Mouse (Mus musculus) limb, embryonic 10.5 days (tissue): ENCODE results near the gene Ifit1bl2. TPM values are rescaled to one million over a fixed set of nuclear protein-coding genes. Genes with fewer than 3 reads are reported as not detected.

Source experiments
- DNase-seq: peaks from one replicate; pipeline ENCODE4 v3.0.0-alpha.2; 2017; ENCODE audit warnings: low spot score
- H3K27ac ChIP-seq: fragments of 300-500 bp; sonication (generic); 2 replicates; pipeline ENCODE4 v1.5.1; 2016; ENCODE audit warnings: mild to moderate bottlenecking
- H3K27me3 ChIP-seq: fragments of 300-500 bp; sonication (generic); 2 replicates; pipeline ENCODE4 v1.6.1; 2016; ENCODE audit warnings: low read depth, mild to moderate bottlenecking; ENCODE audit not compliant: poor library complexity, severe bottlenecking
- H3K36me3 ChIP-seq: fragments of 300-500 bp; sonication (generic); 2 replicates; pipeline ENCODE4 v1.6.1; 2016; ENCODE audit warnings: mild to moderate bottlenecking, moderate library complexity
- H3K4me1 ChIP-seq: fragments of 300-500 bp; sonication (generic); 2 replicates; pipeline ENCODE4 v1.6.1; 2016
- H3K4me3 ChIP-seq: fragments of 300-500 bp; sonication (generic); 2 replicates; pipeline ENCODE4 v1.5.1; 2016; ENCODE audit warnings: mild to moderate bottlenecking, moderate library complexity
- H3K9me3 ChIP-seq: fragments of 300-500 bp; sonication (generic); replicated peaks from 2 replicates; pipeline ENCODE4 v1.6.1; 2016; ENCODE audit warnings: mild to moderate bottlenecking
- WGBS: fragments of 180-500 bp; shearing (Covaris S2); methylation state at CpG from one replicate; pipeline ENCODE4 v1.1.7; 2016; 5-methylcytosine and 5-hydroxymethylcytosine counted together
- polyA plus RNA-seq: library from polyadenylated mRNA; unstranded; fragments of >200 nt; fragmentation: Nextera tagmentation; extraction: Ambion mirVana; gene quantifications from 2 replicates; pipeline ENCODE4 v1.2.1, GENCODE M21; 2016

Gene Ifit1bl2
- polyA plus RNA-seq, 1 experiment from 2014 or later, result not detected

DNA sequence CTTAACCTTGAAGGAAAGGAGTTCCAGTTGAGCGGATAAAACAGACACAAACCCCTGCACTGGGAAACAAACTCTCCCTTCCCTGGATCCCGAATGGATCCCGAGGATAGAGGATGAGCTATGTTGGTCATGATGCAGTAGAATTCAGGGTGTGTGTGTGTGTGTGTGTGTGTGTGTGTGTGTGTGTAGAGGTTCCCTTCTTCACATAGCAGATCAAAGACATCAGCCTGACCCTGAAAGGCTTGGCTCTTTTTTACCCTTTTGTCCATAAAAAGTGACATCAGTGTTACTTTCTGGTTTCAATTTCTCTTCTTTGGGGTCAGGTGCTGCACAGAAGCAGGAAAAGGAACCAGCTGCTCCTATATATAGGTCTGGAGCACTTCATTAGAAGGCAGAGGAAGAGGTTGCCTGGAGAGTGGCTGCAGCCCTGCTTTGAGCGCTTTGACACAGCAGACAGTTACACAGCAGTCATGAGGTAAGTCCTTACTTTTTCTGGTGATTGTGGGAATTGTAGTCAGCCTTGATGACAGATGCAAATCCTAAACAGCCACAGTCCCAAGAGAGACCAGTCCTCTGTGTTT lies 70.6 kb downstream of the Ifit1bl2 start:
- DNase-seq, result no peak
- no peaks in the 10 kb centered on the region for H3K9me3 ChIP-seq
- 81% methylated on average over 4 of the region's 4 CpGs for WGBS

DNA sequence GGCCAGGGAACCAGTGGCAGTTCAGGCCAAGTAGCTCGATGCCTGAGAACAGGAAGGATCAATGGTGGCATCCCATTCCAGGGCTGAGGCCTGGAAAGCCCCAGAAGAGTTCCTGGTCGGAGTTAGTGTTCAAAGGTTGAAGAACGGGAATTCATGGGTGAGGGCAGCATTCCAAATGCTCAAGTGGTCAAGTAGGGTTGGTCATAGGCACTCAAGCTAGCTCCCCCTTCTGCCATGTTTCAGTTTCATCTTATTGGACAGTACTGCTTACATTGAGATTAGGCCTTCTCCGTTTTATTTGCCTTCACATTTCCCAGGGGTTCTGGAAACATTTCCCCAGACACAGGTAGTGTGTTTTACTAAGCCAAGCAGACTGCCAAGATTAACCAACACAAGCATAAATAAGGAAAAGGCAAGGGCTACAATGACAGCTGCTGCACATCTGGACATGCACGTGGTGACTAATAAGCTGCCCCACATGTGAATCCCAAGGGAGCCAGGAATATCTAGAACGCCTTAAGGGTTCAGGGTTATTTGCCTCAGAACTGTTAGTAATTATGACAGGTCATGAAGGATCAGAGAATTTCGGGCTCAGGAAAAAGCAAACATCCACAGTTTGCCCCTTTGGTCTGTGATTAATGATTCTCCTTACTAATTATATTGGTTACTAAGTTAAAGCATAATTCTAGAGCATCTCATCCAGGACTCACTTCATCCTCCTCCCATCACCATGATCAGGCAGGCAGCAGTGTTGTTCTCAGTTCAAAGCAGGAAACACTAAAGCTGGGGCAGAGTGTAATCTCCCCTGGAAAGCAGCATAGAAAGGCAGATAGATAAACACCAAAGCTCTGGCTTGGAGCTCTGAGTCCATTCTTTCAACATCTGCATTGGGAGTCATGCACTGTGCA lies 71.3 kb downstream of the Ifit1bl2 start:
- no peaks in the 10 kb centered on the region for H3K27me3 ChIP-seq
- no peak for DNase-seq
- H3K4me3 ChIP-seq, result no peak overlapping the region
- WGBS, result 67% methylated on average over 7 of the region's 7 CpGs
- H3K4me1 ChIP-seq, result peaks cover 19% of the 10 kb centered on the region
- no peak overlapping the region for H3K27ac ChIP-seq
- no peaks in the 10 kb centered on the region for H3K36me3 ChIP-seq
- H3K9me3 ChIP-seq, result no peaks in the 10 kb centered on the region

More for the DNA sequence above, 70.6 kb downstream of the Ifit1bl2 start:
- Histone ChIP-seq H3K27ac (no peak overlapping the region), H3K4me3 (no peak overlapping the region), H3K4me1 (peaks cover 19% of the 10 kb centered on the region), H3K36me3 (no peaks in the 10 kb centered on the region), H3K27me3 (no peaks in the 10 kb centered on the region)

Other genes with a start within 250 kb of the Ifit1bl2 start
- 0.18 and 1.2 TPM in 2 replicates for gene Ch25h, start 165.6 kb downstream of the Ifit1bl2 start, polyA plus RNA-seq
- 18.8 and 20.9 TPM in 2 replicates for gene Lipa, start 113.3 kb downstream of the Ifit1bl2 start, polyA plus RNA-seq
- gene Ifit2, start 90.0 kb downstream of the Ifit1bl2 start, polyA plus RNA-seq, result 4.5 and 6.0 TPM in 2 replicates
- gene Ifit3, start 57.2 kb downstream of the Ifit1bl2 start, polyA plus RNA-seq, result 0.28 TPM in 1 of 2 replicates, not detected in the other
- gene Ifit1bl1, start 38.8 kb downstream of the Ifit1bl2 start, polyA plus RNA-seq, result not detected in 2 replicates
- 0.23 TPM in 1 of 2 replicates, not detected in the other for gene Ifit3b, start 32.8 kb downstream of the Ifit1bl2 start, polyA plus RNA-seq
- not detected in 2 replicates for gene Ifit1, start 128 bp upstream of the Ifit1bl2 start, polyA plus RNA-seq
- gene Slc16a12, start 106.5 kb upstream of the Ifit1bl2 start, polyA plus RNA-seq, result 0.75 and 0.79 TPM in 2 replicates
- gene Pank1, start 238.7 kb upstream of the Ifit1bl2 start, polyA plus RNA-seq, result 6.4 and 7.2 TPM in 2 replicates